Mouse (Mus musculus): Measurements from ENCODE around the gene Bcl11b.

- TF ChIP-seq EP300 (IDR thresholded peaks at IDR 0.05; ENCODE audit: low read length) (no peak), SMC3 (IDR thresholded peaks at IDR 0.05; ENCODE audit: low read depth, low read length) (no peak), HCFC1 (IDR thresholded peaks at IDR 0.05; ENCODE audit: low read depth, low read length) (no peak), ZMIZ1 (IDR thresholded peaks at IDR 0.05; ENCODE audit: low read depth, low read length) (no peak), BHLHE40 (IDR thresholded peaks at IDR 0.05; ENCODE audit: low read depth, low read length) (no peak)
Observed at GRCm38 (mm10) chr12:107879114-107879777, 124.2 kb downstream of the Bcl11b start.
